Mouse (Mus musculus): Measurements from ENCODE around the gene Rfc2. TPM values are rescaled to one million over a fixed set of nuclear protein-coding genes. Genes with fewer than 3 reads are reported as not detected.

Rfc2 gene
- total RNA-seq, 2 experiments from 2014 or later: 125 to 279 TPM

DNA sequence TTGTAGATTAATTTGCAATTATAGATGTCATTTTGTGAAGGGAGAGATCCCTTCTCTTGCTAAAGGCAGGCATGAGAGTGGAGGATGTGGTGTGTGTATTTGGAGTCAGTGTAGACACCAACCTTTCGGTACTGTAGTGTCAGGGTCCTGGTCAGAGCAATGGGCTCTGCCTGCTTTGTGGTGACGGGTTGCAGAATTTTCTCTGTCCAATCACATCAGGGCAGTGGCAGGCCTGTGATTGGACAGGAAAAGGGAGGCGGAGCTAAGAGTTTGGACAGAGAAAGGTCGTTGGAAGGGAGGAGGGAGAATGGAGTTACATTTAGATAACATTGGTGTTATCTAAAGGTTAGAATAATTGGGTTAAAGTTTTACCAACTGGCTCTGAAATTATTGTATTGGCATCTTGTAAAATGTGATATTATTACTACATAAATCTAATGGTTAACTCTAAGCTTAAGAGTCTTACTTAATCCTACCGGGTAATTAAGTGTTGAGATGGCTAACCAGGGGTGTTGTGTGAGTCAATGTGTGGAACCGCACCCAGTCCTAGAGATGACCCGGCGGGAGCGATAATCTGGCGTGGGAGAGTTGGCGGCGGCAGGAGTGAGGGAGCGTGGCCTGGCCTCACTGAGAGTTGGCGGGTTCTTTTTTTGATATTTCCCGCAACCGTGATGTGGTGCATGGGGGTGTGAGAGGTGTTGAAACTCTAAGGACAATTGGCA is 20.6 kb upstream of the Rfc2 start:
- no peak for ATAC-seq (replicated peaks; ENCODE audit: low FRiP score, low TSS enrichment, poor library complexity, severe bottlenecking)

DNA sequence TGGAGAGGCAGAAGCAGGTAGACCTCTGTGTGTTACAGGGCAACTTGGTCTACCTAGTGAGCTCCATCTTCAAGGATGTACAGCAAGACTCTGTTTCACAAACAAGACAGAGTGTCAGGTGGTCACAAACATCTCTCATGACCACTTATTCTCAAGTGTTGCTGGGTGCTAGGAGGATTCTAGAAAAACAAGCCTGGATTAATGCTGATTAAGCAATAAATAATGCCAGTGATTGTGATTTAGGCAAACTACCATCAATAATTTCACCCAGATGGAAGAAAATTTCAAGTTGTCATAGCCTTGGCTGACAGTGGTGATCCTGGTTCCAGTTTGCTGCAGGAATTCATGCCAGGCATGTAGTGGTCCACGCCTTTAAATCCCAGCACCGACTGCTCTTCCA is 16.9 kb upstream of the Rfc2 start:
- no peak for ATAC-seq (replicated peaks; ENCODE audit: low FRiP score, low TSS enrichment, poor library complexity, severe bottlenecking)

GRCm38 (mm10) chr5:134565696-134566095 is 15.5 kb upstream of the Rfc2 start:
- ATAC-seq (replicated peaks; ENCODE audit: low FRiP score, low TSS enrichment, poor library complexity, severe bottlenecking): no peak

- ATAC-seq (replicated peaks; ENCODE audit: low FRiP score, low TSS enrichment, poor library complexity, severe bottlenecking): no peak
Observed at GRCm38 (mm10) chr5:134567445-134567844, 13.7 kb upstream of the Rfc2 start.

DNA sequence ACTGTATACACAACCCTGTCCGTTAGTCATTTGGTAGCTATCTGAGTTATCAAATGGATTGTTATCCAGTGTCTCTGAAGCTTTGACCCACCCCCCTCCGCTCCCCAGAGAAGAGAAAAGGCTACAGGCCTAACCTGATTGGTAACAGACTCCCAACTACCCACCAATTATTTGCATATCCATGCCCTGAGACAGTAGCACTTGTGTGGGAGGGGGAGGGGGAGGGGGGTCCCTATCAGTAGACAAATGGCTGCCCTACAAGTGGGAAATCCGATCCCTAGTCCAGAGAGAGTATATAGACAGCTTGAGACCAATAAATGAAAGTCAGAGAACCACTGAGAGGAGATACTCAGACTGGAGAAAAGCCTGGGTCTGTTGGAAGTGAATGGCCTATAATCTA is 13.1 kb upstream of the Rfc2 start:
- no peak for ATAC-seq (replicated peaks; ENCODE audit: low FRiP score, low TSS enrichment, poor library complexity, severe bottlenecking)

GRCm38 (mm10) chr5:134568964-134569491 is 12.1 kb upstream of the Rfc2 start:
- ATAC-seq (replicated peaks; ENCODE audit: low FRiP score, low TSS enrichment, poor library complexity, severe bottlenecking): no peak

DNA sequence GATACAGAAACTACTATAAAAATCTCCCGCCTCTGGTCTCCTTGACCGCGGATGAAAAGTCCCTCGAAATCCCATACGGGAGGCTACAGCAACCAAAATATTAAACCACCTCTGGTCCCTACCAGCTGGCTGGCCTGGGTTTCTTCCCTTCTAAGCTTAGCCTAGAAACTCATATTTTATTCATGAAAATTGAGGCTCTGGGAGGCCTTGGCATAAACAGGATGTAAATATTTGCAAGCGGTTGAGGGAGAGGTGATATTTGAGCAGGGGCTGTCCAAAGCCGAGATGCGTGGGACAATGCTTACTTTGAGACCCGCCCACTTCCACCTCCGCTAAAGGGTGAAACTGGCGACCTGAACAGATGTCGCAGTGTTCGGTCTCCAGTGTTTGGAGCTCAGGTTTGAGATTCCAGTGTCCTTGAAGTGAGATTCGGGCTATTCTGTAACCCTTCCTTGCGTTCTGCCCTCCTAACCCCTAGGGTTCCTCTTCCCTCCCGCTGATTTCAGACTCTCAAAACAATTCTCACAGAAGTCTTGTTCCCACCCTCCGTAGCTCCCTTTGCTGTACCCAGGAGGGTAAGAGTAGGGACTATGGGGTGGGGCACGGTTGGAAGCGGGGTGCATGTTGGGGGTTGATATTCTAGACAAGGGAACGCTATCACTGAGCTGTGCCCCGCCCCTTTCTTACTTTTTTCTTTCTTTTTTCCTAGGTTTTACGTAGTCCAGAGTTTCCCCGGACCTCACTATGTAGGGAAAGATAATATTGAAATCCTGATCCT is 9.2 kb upstream of the Rfc2 start:
- peak; percentile 57 for ATAC-seq (replicated peaks; ENCODE audit: low FRiP score, low TSS enrichment, poor library complexity, severe bottlenecking)

GRCm38 (mm10) chr5:134572508-134573214 is 8.5 kb upstream of the Rfc2 start:
- ATAC-seq (replicated peaks; ENCODE audit: low FRiP score, low TSS enrichment, poor library complexity, severe bottlenecking): no peak

GRCm38 (mm10) chr5:134575833-134576232 is 5.3 kb upstream of the Rfc2 start:
- peak; percentile 55 for ATAC-seq (replicated peaks; ENCODE audit: low FRiP score, low TSS enrichment, poor library complexity, severe bottlenecking)

- ATAC-seq (replicated peaks; ENCODE audit: low FRiP score, low TSS enrichment, poor library complexity, severe bottlenecking): 0 out of 2 replicates have a peak, but pooled peaks have one; percentile 33
Observed at GRCm38 (mm10) chr5:134576517-134577220, 4.5 kb upstream of the Rfc2 start.

GRCm38 (mm10) chr5:134577534-134577933 is 3.6 kb upstream of the Rfc2 start:
- ATAC-seq (replicated peaks; ENCODE audit: low FRiP score, low TSS enrichment, poor library complexity, severe bottlenecking): no peak

GRCm38 (mm10) chr5:134579135-134579534 is 2.0 kb upstream of the Rfc2 start:
- ATAC-seq (replicated peaks; ENCODE audit: low FRiP score, low TSS enrichment, poor library complexity, severe bottlenecking): no peak

GRCm38 (mm10) chr5:134582221-134582907 is 1.2 kb downstream of the Rfc2 start:
- peak; percentile 98 for ATAC-seq (replicated peaks; ENCODE audit: low FRiP score, low TSS enrichment, poor library complexity, severe bottlenecking)

- no peak; the same call in 1 of the 2 replicates for ATAC-seq (replicated peaks; ENCODE audit: low FRiP score, low TSS enrichment, poor library complexity, severe bottlenecking)
Observed at GRCm38 (mm10) chr5:134583006-134583883, 2.1 kb downstream of the Rfc2 start.

DNA sequence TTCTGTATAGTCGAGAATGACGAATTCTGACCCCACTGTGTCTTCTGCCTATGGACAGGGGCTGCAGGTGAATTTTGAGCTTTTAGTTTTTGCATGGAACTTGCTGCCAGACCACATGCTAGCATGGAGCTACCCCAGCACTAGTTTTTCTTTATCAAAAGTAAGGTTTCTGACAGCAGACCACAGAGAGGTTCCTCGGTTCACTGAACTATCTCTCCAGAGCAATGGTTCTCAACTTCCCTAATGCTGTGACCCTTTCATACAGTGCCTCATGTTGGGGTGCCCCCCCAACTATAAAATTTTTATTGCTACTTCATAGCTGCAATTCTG is 2.7 kb downstream of the Rfc2 start:
- ATAC-seq (replicated peaks; ENCODE audit: low FRiP score, low TSS enrichment, poor library complexity, severe bottlenecking): no peak; the same call in 1 of the 2 replicates

DNA sequence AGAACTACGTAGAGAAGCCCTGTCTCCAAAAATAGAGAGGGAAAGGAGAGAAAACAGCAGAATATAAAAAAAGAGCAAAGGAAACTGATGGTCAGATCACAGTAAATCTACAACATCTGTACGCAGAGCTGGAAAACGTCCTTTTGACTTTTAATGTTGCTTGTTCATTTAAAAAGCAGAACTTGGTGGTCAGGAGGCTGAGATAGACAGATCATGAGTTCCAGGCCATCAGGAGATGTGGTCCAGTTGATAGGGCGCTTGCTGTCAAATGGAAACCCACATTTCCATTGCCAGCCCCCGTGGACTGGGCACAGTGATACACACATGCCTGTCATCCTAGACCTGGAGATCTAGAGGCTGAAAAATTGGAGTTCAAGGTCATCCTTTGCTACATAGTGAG is 3.6 kb downstream of the Rfc2 start:
- peak; percentile 25; the same call in 1 of the 2 replicates for ATAC-seq (replicated peaks; ENCODE audit: low FRiP score, low TSS enrichment, poor library complexity, severe bottlenecking)

DNA sequence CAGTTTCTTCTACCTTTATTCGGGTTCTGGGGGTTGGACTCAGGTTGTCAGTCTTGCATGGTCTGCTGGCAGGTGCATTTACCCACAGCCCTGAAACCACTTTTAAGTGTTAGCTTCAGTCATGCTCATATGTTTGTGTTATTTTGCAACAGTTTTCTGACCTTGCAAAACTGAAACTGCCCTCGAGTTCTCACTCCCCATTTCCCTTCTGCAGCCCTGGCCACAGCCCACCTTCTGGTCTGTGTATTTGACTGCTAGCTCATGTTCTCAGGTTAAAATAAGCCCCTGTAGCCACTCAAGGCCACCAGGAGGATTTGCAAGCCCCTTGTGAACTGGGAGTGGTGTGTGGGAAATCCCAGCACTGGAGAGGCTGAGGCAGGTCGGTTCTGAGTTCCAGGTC is 8.7 kb downstream of the Rfc2 start:
- no peak for ATAC-seq (replicated peaks; ENCODE audit: low FRiP score, low TSS enrichment, poor library complexity, severe bottlenecking)

DNA sequence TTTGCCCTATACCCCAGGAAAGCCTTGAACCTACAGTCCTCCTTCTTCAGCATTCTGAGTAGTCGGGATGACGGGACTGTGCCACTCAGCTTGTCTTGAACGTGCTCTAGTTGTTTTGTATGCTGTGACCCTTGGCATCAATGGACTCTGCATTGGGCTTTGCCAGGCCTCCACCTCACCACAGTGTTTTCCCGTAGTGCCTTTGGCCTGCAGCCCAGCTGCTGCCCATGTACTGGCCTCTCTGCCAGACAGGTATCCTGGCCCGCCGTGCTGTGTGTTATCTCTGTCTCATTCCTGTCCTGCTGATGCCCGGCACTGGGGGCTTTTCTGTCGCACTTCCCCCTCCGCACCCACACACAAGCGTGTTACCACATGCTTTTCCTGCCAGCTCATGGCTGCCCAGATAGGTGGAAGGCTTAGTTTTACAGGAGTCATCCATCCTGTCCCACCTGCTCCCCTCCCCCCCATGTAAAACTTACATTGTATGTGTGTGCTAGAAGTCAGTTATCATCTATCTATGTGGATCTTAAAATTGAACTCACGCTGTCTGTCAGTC is 10.9 kb downstream of the Rfc2 start:
- ATAC-seq (replicated peaks; ENCODE audit: low FRiP score, low TSS enrichment, poor library complexity, severe bottlenecking): no peak
